Mouse (Mus musculus): ENCODE data around the gene Mcur1. TPM values are rescaled to one million over a fixed set of nuclear protein-coding genes. Genes with fewer than 3 reads are reported as not detected.

Gene Mcur1
- polyA plus RNA-seq, 1 experiment from 2014 or later = 21.5 TPM

DNA sequence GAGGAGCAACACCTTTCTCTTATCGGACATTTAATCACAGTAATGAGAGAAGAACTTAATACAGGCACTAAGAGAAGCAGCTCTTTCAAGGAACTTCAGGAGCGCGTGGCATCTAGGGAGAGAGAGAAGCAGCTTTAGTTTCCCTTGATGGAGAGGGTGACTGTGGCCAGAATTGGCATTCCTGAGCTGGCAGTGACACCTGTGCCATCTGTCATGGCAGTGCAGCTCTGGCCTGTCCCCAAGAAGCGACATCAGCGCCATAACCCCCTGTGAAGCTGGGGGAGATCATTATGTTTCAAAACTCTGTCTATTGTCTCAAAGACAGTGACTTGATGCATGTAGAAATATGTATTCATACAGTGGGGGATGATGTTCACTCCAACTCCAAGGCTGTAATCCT is 15.4 kb upstream of the Mcur1 start:
- H3K27ac ChIP-seq (ENCODE audit: low read depth, low read length) = no peak overlapping the region
- H3K4me1 ChIP-seq (ENCODE audit: control insufficient read depth, insufficient read depth, low read length) = no peaks in the 10 kb centered on the region
- no peak overlapping the region for H3K4me3 ChIP-seq (ENCODE audit: low read length)
- 92% methylated on average over 5 of the region's 5 CpGs for WGBS
- ATAC-seq (ENCODE audit: low FRiP score, low TSS enrichment) = no peak
- no peak overlapping the region for H3K4me2 ChIP-seq (replicated peaks; ENCODE audit: low read depth, low read length)
- H3K36me3 ChIP-seq (ENCODE audit: control insufficient read depth, insufficient read depth, low read length) = no peaks in the 10 kb centered on the region
- peaks cover 3% of the 10 kb centered on the region; the same call in 1 of the 2 replicates for H3K9me3 ChIP-seq (ENCODE audit: control insufficient read depth, low read length)
- H3K27me3 ChIP-seq (ENCODE audit: control insufficient read depth, insufficient read depth, low read length) = no peaks in the 10 kb centered on the region
- no peak overlapping the region for H3K9ac ChIP-seq (ENCODE audit: low read depth, low read length)

DNA sequence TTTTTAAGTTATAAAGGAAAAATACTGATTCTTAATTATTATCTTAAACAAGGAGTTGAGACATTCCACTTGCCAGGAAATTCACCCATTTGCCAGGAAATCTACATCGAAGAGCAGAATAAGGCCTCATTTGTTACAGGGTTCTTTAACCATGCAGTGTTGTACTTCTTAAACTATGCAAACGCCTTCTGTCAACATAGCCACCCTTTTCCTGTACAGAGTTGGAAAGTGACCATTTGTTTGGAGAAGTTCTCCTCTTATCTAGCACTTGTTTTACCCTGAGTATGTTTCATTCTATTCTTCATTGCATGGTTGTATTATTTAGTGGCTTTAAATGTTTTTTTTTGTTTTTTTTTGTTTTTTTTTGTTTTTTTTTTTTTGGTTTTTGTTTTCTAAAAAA is 14.0 kb upstream of the Mcur1 start:
- H3K9ac ChIP-seq (ENCODE audit: low read depth, low read length) = no peak overlapping the region
- no peak for ATAC-seq (ENCODE audit: low FRiP score, low TSS enrichment)
- H3K27ac ChIP-seq (ENCODE audit: low read depth, low read length) = no peak overlapping the region
- 79% methylated on average over 2 of the region's 2 CpGs for WGBS
- H3K9me3 ChIP-seq (ENCODE audit: control insufficient read depth, low read length) = peaks cover 3% of the 10 kb centered on the region; the same call in 1 of the 2 replicates
- no peaks in the 10 kb centered on the region for H3K4me1 ChIP-seq (ENCODE audit: control insufficient read depth, insufficient read depth, low read length)
- H3K36me3 ChIP-seq (ENCODE audit: control insufficient read depth, insufficient read depth, low read length) = no peaks in the 10 kb centered on the region
- H3K27me3 ChIP-seq (ENCODE audit: control insufficient read depth, insufficient read depth, low read length) = no peaks in the 10 kb centered on the region
- H3K4me2 ChIP-seq (replicated peaks; ENCODE audit: low read depth, low read length) = no peak overlapping the region
- H3K4me3 ChIP-seq (ENCODE audit: low read length) = no peak overlapping the region

DNA sequence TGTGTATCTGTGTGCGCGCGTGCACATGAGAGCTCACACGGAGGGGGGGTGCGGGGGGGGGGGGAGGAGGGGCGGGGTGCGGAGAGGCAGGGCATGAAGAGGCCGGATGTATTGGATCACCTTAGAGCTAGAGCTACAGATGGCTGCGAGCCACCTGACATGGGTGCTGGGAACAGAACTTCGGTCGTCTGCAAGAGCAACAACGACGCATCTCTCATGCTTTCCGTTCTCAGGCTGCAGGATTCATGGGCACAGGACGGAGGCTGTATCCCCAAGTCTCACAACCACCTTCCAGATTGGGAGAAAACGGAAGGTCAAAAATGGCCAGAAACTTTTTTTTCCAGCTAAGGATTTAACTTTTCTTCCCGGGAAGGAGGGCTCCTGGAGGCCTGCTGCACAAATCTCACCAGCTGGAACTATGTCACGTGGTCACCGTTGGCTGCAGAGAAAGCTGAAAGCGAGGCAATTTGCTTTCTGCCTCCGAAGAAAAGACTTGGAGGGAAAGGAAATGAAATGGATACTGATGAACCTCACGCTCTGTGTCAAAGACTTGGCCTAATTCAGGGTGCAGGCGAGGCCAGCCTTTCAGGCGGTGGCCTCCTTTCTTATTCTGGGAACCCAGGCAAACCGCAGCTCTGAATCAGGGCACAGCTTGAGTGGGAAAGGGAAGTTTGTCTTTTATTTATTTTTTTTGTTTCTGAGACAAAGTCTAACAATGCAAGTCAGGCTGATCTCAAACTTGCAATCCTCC is 7.3 kb upstream of the Mcur1 start:
- Histone ChIP-seq H3K4me1 (ENCODE audit: control insufficient read depth, insufficient read depth, low read length) (0 out of 2 replicates have a peak, but pooled peaks cover 3% of the 10 kb centered on the region), H3K9ac (ENCODE audit: low read depth, low read length) (no peak overlapping the region), H3K4me2 (replicated peaks; ENCODE audit: low read depth, low read length) (no peak overlapping the region; the same call in 1 of the 2 replicates), H3K27ac (ENCODE audit: low read depth, low read length) (no peak overlapping the region), H3K27me3 (ENCODE audit: control insufficient read depth, insufficient read depth, low read length) (no peaks in the 10 kb centered on the region), H3K9me3 (ENCODE audit: control insufficient read depth, low read length) (peaks cover 3% of the 10 kb centered on the region; the same call in 1 of the 2 replicates), H3K36me3 (ENCODE audit: control insufficient read depth, insufficient read depth, low read length) (no peaks in the 10 kb centered on the region), H3K4me3 (ENCODE audit: low read length) (no peak overlapping the region)
- WGBS = 76% methylated on average over 24 of the region's 25 CpGs
- ATAC-seq (ENCODE audit: low FRiP score, low TSS enrichment) = no peak

GRCm38 (mm10) chr13:43566184-43566583 is 6.2 kb upstream of the Mcur1 start:
- no peak for ATAC-seq (ENCODE audit: low FRiP score, low TSS enrichment)
- Histone ChIP-seq H3K36me3 (ENCODE audit: control insufficient read depth, insufficient read depth, low read length) (no peaks in the 10 kb centered on the region), H3K4me2 (replicated peaks; ENCODE audit: low read depth, low read length) (no peak overlapping the region), H3K4me3 (ENCODE audit: low read length) (no peak overlapping the region), H3K4me1 (ENCODE audit: control insufficient read depth, insufficient read depth, low read length) (0 out of 2 replicates have a peak, but pooled peaks cover 5% of the 10 kb centered on the region), H3K9me3 (ENCODE audit: control insufficient read depth, low read length) (peaks cover 3% of the 10 kb centered on the region; the same call in 1 of the 2 replicates), H3K27ac (ENCODE audit: low read depth, low read length) (no peak overlapping the region), H3K27me3 (ENCODE audit: control insufficient read depth, insufficient read depth, low read length) (no peaks in the 10 kb centered on the region), H3K9ac (ENCODE audit: low read depth, low read length) (no peak overlapping the region)
- 94% methylated on average over 8 of the region's 8 CpGs for WGBS

- Histone ChIP-seq H3K4me2 (replicated peaks; ENCODE audit: low read depth, low read length) (no peak overlapping the region), H3K4me1 (ENCODE audit: control insufficient read depth, insufficient read depth, low read length) (0 out of 2 replicates have a peak, but pooled peaks cover 12% of the 10 kb centered on the region), H3K9me3 (ENCODE audit: control insufficient read depth, low read length) (no peaks in the 10 kb centered on the region), H3K36me3 (ENCODE audit: control insufficient read depth, insufficient read depth, low read length) (no peaks in the 10 kb centered on the region), H3K9ac (ENCODE audit: low read depth, low read length) (no peak overlapping the region), H3K4me3 (ENCODE audit: low read length) (no peak overlapping the region), H3K27ac (ENCODE audit: low read depth, low read length) (no peak overlapping the region), H3K27me3 (ENCODE audit: control insufficient read depth, insufficient read depth, low read length) (no peaks in the 10 kb centered on the region)
- no peak for ATAC-seq (ENCODE audit: low FRiP score, low TSS enrichment)
- 19% methylated on average over 9 of the region's 9 CpGs for WGBS
These were observed 5.4 kb upstream of the Mcur1 start for GRCm38 (mm10) chr13:43565346-43565745.

- Histone ChIP-seq H3K9me3 (ENCODE audit: control insufficient read depth, low read length) (no peaks in the 10 kb centered on the region), H3K27ac (ENCODE audit: low read depth, low read length) (no peak overlapping the region), H3K36me3 (ENCODE audit: control insufficient read depth, insufficient read depth, low read length) (no peaks in the 10 kb centered on the region), H3K4me3 (ENCODE audit: low read length) (no peak overlapping the region), H3K27me3 (ENCODE audit: control insufficient read depth, insufficient read depth, low read length) (no peaks in the 10 kb centered on the region), H3K4me1 (ENCODE audit: control insufficient read depth, insufficient read depth, low read length) (0 out of 2 replicates have a peak, but pooled peaks cover 12% of the 10 kb centered on the region), H3K9ac (ENCODE audit: low read depth, low read length) (no peak overlapping the region), H3K4me2 (replicated peaks; ENCODE audit: low read depth, low read length) (no peak overlapping the region)
- 87% methylated on average over 5 of the region's 5 CpGs for WGBS
- ATAC-seq (ENCODE audit: low FRiP score, low TSS enrichment) = no peak
These were observed 4.7 kb upstream of the Mcur1 start for GRCm38 (mm10) chr13:43564733-43565132.

DNA sequence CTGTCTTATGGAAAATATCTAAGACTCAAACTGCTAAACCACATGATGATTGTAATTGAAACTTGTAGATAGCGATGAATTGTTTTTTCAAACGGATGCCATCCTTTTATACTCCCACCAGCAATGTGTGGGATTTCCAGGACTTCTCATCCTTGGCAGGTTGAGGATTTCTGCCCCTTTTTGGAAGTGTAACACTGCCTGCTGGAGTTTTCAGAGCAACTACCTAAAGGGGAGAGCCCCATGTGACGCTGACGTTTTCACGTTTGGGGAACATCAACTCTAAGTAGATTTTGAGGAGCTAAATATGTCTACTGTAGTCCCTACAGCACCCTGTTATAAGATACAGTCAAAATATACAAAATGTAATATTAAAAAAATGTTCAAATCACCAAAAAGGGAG is 2.7 kb upstream of the Mcur1 start:
- no peaks in the 10 kb centered on the region for H3K36me3 ChIP-seq (ENCODE audit: control insufficient read depth, insufficient read depth, low read length)
- no peak for ATAC-seq (ENCODE audit: low FRiP score, low TSS enrichment)
- H3K4me2 ChIP-seq (replicated peaks; ENCODE audit: low read depth, low read length) = no peak overlapping the region
- H3K9me3 ChIP-seq (ENCODE audit: control insufficient read depth, low read length) = no peaks in the 10 kb centered on the region
- H3K9ac ChIP-seq (ENCODE audit: low read depth, low read length) = no peak overlapping the region
- H3K4me1 ChIP-seq (ENCODE audit: control insufficient read depth, insufficient read depth, low read length) = 0 out of 2 replicates have a peak, but pooled peaks cover 20% of the 10 kb centered on the region
- H3K27me3 ChIP-seq (ENCODE audit: control insufficient read depth, insufficient read depth, low read length) = no peaks in the 10 kb centered on the region
- H3K27ac ChIP-seq (ENCODE audit: low read depth, low read length) = no peak overlapping the region
- no peak overlapping the region for H3K4me3 ChIP-seq (ENCODE audit: low read length)
- 86% methylated on average over 5 of the region's 5 CpGs for WGBS

- Histone ChIP-seq H3K4me1 (ENCODE audit: control insufficient read depth, insufficient read depth, low read length) (0 out of 2 replicates have a peak, but pooled peaks cover 17% of the 10 kb centered on the region), H3K4me3 (ENCODE audit: low read length) (peak overlapping the region; percentile 83), H3K9ac (ENCODE audit: low read depth, low read length) (peak overlapping the region; percentile 76), H3K27me3 (ENCODE audit: control insufficient read depth, insufficient read depth, low read length) (no peaks in the 10 kb centered on the region), H3K27ac (ENCODE audit: low read depth, low read length) (peak overlapping the region; percentile 84), H3K9me3 (ENCODE audit: control insufficient read depth, low read length) (no peaks in the 10 kb centered on the region), H3K36me3 (ENCODE audit: control insufficient read depth, insufficient read depth, low read length) (no peaks in the 10 kb centered on the region), H3K4me2 (replicated peaks; ENCODE audit: low read depth, low read length) (peak overlapping the region; percentile 93)
- WGBS = 9% methylated on average over 18 of the region's 18 CpGs
- peak; percentile 2; the same call in 1 of the 2 replicates for ATAC-seq (ENCODE audit: low FRiP score, low TSS enrichment)
These were observed 744 bp upstream of the Mcur1 start for GRCm38 (mm10) chr13:43560458-43561411.

Data from kidney, embryonic 14.5 days (tissue).